Mouse (Mus musculus) embryonic facial prominence, embryonic 13.5 days (tissue): ENCODE measurements around the gene Fam83b. TPM values are rescaled to one million over a fixed set of nuclear protein-coding genes. Genes with fewer than 3 reads are reported as not detected.
A peak's percentile ranks its signal among the peaks of the same experiment; 100 is the strongest.

Source experiments
- ATAC-seq: fragments of 200-750 bp; cut with Nextera tagmentation; 2 replicates; pipeline ENCODE4 v1.8.0; 2017; ENCODE audit warnings: low read depth; ENCODE audit not compliant: insufficient number of reproducible peaks, insufficient read depth, low FRiP score, low TSS enrichment
- H3K27ac ChIP-seq: fragments of 300-500 bp; sonication (generic); 2 replicates; pipeline ENCODE4 v1.5.1; 2015; ENCODE audit warnings: moderate library complexity, mild to moderate bottlenecking, inconsistent platforms
- H3K27me3 ChIP-seq: fragments of 300-500 bp; sonication (generic); 2 replicates; pipeline ENCODE4 v1.6.1; 2015; ENCODE audit warnings: mild to moderate bottlenecking, inconsistent platforms
- H3K36me3 ChIP-seq: fragments of 300-500 bp; sonication (generic); 2 replicates; pipeline ENCODE4 v1.6.1; 2015; ENCODE audit warnings: mild to moderate bottlenecking, inconsistent platforms
- H3K4me1 ChIP-seq: fragments of 300-500 bp; sonication (generic); 2 replicates; pipeline ENCODE4 v1.6.1; 2015; ENCODE audit warnings: inconsistent platforms
- H3K4me2 ChIP-seq: fragments of 300-500 bp; sonication (generic); 2 replicates; pipeline ENCODE4 v1.6.1; 2015; ENCODE audit warnings: moderate library complexity, mild to moderate bottlenecking, inconsistent platforms
- H3K4me3 ChIP-seq: fragments of 300-500 bp; sonication (generic); 2 replicates; pipeline ENCODE4 v1.5.1; 2015; ENCODE audit warnings: mild to moderate bottlenecking, inconsistent platforms
- H3K9ac ChIP-seq: fragments of 300-500 bp; sonication (generic); 2 replicates; pipeline ENCODE4 v1.6.1; 2015; ENCODE audit warnings: mild to moderate bottlenecking, inconsistent platforms
- H3K9me3 ChIP-seq: fragments of 300-500 bp; sonication (generic); 2 replicates; pipeline ENCODE4 v1.6.1; 2016; ENCODE audit warnings: inconsistent platforms
- WGBS: fragments of 180-500 bp; shearing (Covaris S2); methylation state at CpG from one replicate; pipeline ENCODE4 v1.1.7; 2015; ENCODE audit warnings: mixed read lengths; 5-methylcytosine and 5-hydroxymethylcytosine counted together
- polyA plus RNA-seq: library from polyadenylated mRNA; unstranded; fragments of >200 nt; fragmentation: Nextera tagmentation; extraction: Ambion mirVana; gene quantifications from 2 replicates; pipeline ENCODE4 v1.2.1, GENCODE M21; 2015

Gene Fam83b
- polyA plus RNA-seq, 1 experiment from 2014 or later: 3.0 TPM

GRCm38 (mm10) chr9:76559240-76559639 is 7.7 kb downstream of the Fam83b start:
- no peaks in the 10 kb centered on the region for H3K36me3 ChIP-seq

DNA sequence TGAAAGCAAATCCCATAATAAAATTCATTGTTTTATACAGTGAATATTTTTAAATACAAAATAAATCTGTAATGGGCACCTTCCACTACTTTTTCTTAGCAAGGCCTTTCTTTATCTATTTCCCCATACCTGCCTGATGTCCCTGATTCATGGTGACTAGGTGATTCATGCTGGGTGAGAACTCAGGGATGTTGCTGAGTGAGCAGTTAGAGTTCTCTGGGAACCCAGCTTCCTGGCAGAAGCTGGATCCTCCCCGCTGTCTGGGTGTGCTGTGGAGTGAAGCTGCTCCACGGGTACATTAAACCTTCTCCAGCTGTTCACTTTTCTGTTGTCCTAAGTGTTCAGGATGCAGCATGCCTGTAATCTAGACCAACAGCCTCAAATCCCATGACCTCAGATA is 13.2 kb downstream of the Fam83b start:
- Histone ChIP-seq H3K27me3 (no peaks in the 10 kb centered on the region), H3K27ac (no peak overlapping the region), H3K4me1 (no peaks in the 10 kb centered on the region), H3K9ac (no peak overlapping the region), H3K4me3 (no peak overlapping the region), H3K4me2 (no peak overlapping the region), H3K36me3 (no peaks in the 10 kb centered on the region), H3K9me3 (no peaks in the 10 kb centered on the region)
- ATAC-seq: no peak
- 55% methylated on average over 2 of the region's 2 CpGs for WGBS

More at GRCm38 (mm10) chr9:76559240-76559639, 7.7 kb downstream of the Fam83b start:
- no peak overlapping the region for H3K4me3 ChIP-seq
- no peaks in the 10 kb centered on the region for H3K4me1 ChIP-seq
- H3K27me3 ChIP-seq: no peaks in the 10 kb centered on the region
- no peaks in the 10 kb centered on the region for H3K9me3 ChIP-seq
- 85% methylated on average over 2 of the region's 2 CpGs for WGBS
- H3K27ac ChIP-seq: no peak overlapping the region
- ATAC-seq: no peak
- no peak overlapping the region for H3K9ac ChIP-seq
- H3K4me2 ChIP-seq: no peak overlapping the region

GRCm38 (mm10) chr9:76553115-76553514 is 13.8 kb downstream of the Fam83b start:
- H3K4me1 ChIP-seq: no peaks in the 10 kb centered on the region
- no peak overlapping the region for H3K27ac ChIP-seq
- H3K4me3 ChIP-seq: no peak overlapping the region
- H3K4me2 ChIP-seq: no peak overlapping the region
- no peak for ATAC-seq
- H3K36me3 ChIP-seq: no peaks in the 10 kb centered on the region
- WGBS: 80% methylated on average over 1 of the region's 1 CpGs
- H3K27me3 ChIP-seq: no peaks in the 10 kb centered on the region
- H3K9me3 ChIP-seq: no peaks in the 10 kb centered on the region
- no peak overlapping the region for H3K9ac ChIP-seq

DNA sequence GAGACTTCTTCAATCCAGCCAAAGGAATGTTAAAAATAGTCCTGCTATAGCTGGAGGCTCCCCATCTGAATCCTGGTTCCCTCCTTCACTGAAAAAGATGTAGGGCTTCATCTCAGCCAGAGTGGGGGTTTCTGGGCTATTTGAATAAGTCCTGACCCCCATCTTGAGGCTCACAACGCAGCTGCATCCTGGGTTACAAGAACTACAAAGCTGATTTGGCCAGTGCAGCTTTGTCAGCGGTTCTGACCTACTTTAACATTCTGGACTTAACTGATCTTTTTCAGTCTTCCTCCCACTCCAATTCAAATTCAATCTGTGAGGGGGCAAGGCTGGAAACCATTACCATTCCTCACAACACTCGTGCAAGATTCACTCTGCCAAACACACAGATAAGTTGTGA is 20.2 kb downstream of the Fam83b start:
- no peak for ATAC-seq
- H3K4me2 ChIP-seq: no peak overlapping the region

DNA sequence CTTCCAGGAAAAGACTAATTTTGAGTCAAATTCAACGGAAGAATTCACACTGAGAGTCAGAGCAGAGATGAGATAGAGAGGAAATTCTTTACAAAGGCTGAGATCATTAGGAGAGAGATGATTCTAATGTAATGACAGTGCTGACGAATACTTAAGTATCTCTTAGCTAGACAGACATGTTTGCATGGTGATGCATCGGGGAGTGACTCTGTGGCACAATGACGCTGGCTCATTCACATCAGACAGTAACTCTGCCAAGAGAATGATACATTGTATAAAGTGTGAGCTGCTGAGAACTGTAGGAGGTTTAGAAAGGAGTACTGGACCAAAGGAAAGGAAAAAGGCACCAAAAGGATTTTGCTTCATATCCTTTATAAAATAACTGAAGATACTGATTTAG is 26.2 kb downstream of the Fam83b start:
- no peak for ATAC-seq
- Histone ChIP-seq H3K4me1 (no peaks in the 10 kb centered on the region), H3K36me3 (no peaks in the 10 kb centered on the region), H3K4me2 (no peak overlapping the region), H3K9ac (no peak overlapping the region), H3K27ac (no peak overlapping the region), H3K27me3 (no peaks in the 10 kb centered on the region), H3K9me3 (no peaks in the 10 kb centered on the region), H3K4me3 (no peak overlapping the region)
- WGBS: 80% methylated on average over 4 of the region's 4 CpGs

More for the DNA sequence above, 20.2 kb downstream of the Fam83b start:
- Histone ChIP-seq H3K4me3 (no peak overlapping the region), H3K9me3 (no peaks in the 10 kb centered on the region), H3K9ac (no peak overlapping the region), H3K4me1 (no peaks in the 10 kb centered on the region), H3K27ac (no peak overlapping the region), H3K27me3 (no peaks in the 10 kb centered on the region), H3K36me3 (no peaks in the 10 kb centered on the region)
- WGBS: 40% methylated on average over 3 of the region's 3 CpGs

- Histone ChIP-seq H3K4me1 (no peaks in the 10 kb centered on the region), H3K27ac (no peak overlapping the region), H3K9me3 (no peaks in the 10 kb centered on the region), H3K27me3 (no peaks in the 10 kb centered on the region), H3K4me2 (no peak overlapping the region), H3K4me3 (no peak overlapping the region), H3K36me3 (no peaks in the 10 kb centered on the region), H3K9ac (no peak overlapping the region)
- ATAC-seq: no peak
- 70% methylated on average over 7 of the region's 7 CpGs for WGBS
Observed at GRCm38 (mm10) chr9:76539953-76540621, 26.8 kb downstream of the Fam83b start.

GRCm38 (mm10) chr9:76539271-76539670 is 27.6 kb downstream of the Fam83b start:
- 78% methylated on average over 7 of the region's 7 CpGs for WGBS
- no peak overlapping the region for H3K9ac ChIP-seq
- H3K27me3 ChIP-seq: no peaks in the 10 kb centered on the region
- no peak overlapping the region for H3K4me2 ChIP-seq
- H3K9me3 ChIP-seq: no peaks in the 10 kb centered on the region
- H3K4me1 ChIP-seq: no peaks in the 10 kb centered on the region
- H3K36me3 ChIP-seq: no peaks in the 10 kb centered on the region
- no peak for ATAC-seq
- no peak overlapping the region for H3K4me3 ChIP-seq
- no peak overlapping the region for H3K27ac ChIP-seq

- no peak overlapping the region for H3K4me2 ChIP-seq
- no peaks in the 10 kb centered on the region for H3K4me1 ChIP-seq
- ATAC-seq: no peak
- 70% methylated on average over 9 of the region's 9 CpGs for WGBS
- no peak overlapping the region for H3K4me3 ChIP-seq
- no peaks in the 10 kb centered on the region for H3K36me3 ChIP-seq
- H3K27me3 ChIP-seq: no peaks in the 10 kb centered on the region
- no peak overlapping the region for H3K9ac ChIP-seq
- no peaks in the 10 kb centered on the region for H3K9me3 ChIP-seq
- no peak overlapping the region for H3K27ac ChIP-seq
Observed at GRCm38 (mm10) chr9:76536032-76536431, 30.9 kb downstream of the Fam83b start.

- no peak overlapping the region for H3K4me2 ChIP-seq
- H3K4me3 ChIP-seq: no peak overlapping the region
- H3K27ac ChIP-seq: no peak overlapping the region
- H3K9me3 ChIP-seq: no peaks in the 10 kb centered on the region
- no peak overlapping the region for H3K9ac ChIP-seq
- ATAC-seq: no peak
- H3K4me1 ChIP-seq: no peaks in the 10 kb centered on the region
- no peaks in the 10 kb centered on the region for H3K27me3 ChIP-seq
- no peaks in the 10 kb centered on the region for H3K36me3 ChIP-seq
- WGBS: 95% methylated on average over 3 of the region's 3 CpGs
Observed at GRCm38 (mm10) chr9:76532403-76532802, 34.5 kb downstream of the Fam83b start.

- WGBS: 67% methylated on average over 4 of the region's 4 CpGs
- no peaks in the 10 kb centered on the region for H3K36me3 ChIP-seq
Observed at GRCm38 (mm10) chr9:76531368-76531767, 35.5 kb downstream of the Fam83b start.

DNA sequence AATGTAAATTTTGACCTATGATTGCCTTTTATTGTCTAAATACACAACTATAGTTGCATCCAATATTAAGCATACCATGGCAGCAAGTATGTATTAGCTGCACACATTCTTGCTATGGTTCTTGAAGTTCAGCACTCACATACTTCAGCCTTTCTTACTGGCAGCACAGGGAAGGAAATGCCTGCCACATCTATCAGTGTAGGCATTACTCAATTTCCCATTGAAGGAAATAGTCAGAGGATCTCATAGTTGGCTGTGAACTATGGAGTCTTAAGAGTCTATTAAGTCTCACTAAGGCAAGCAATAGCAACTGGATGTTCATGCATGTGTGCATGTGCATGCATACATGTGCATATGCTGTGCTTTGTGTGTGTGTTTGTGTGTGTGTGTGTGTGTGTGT is 41.3 kb downstream of the Fam83b start:
- Histone ChIP-seq H3K9me3 (no peaks in the 10 kb centered on the region), H3K9ac (no peak overlapping the region), H3K4me3 (no peak overlapping the region), H3K4me2 (no peak overlapping the region), H3K4me1 (peaks cover 4% of the 10 kb centered on the region; the same call in 1 of the 2 replicates), H3K36me3 (no peaks in the 10 kb centered on the region), H3K27ac (0 out of 2 replicates have a peak overlapping the region, but pooled peaks have one; percentile 41), H3K27me3 (no peaks in the 10 kb centered on the region)
- no peak for ATAC-seq

More at GRCm38 (mm10) chr9:76531368-76531767, 35.5 kb downstream of the Fam83b start:
- no peaks in the 10 kb centered on the region for H3K9me3 ChIP-seq
- H3K9ac ChIP-seq: no peak overlapping the region
- ATAC-seq: no peak
- no peak overlapping the region for H3K4me2 ChIP-seq
- H3K4me1 ChIP-seq: no peaks in the 10 kb centered on the region
- H3K27me3 ChIP-seq: no peaks in the 10 kb centered on the region
- H3K27ac ChIP-seq: no peak overlapping the region
- no peak overlapping the region for H3K4me3 ChIP-seq

DNA sequence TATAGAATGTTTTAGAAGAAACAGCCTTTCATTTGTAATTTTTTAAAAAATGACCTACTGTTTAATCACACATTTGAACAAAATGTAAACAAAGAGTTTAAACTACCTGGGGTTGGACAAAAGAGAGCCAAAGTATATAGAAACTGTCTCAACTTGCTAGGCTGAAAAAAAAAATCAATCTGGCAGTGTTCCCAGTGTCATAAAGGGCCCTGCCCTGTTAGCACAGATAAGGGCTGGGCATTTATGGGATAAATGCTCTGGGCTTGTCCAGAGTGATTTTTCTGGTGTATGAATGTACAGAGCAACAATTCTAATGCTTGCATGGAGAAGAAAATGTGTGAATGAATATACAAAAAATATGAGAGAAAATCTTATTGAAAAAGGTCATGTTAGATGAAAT is 43.8 kb downstream of the Fam83b start:
- H3K36me3 ChIP-seq: no peaks in the 10 kb centered on the region
- no peak overlapping the region for H3K4me3 ChIP-seq
- H3K9ac ChIP-seq: no peak overlapping the region
- H3K4me2 ChIP-seq: no peak overlapping the region
- no peaks in the 10 kb centered on the region for H3K27me3 ChIP-seq
- peaks cover 4% of the 10 kb centered on the region; the same call in 1 of the 2 replicates for H3K4me1 ChIP-seq
- H3K9me3 ChIP-seq: no peaks in the 10 kb centered on the region
- no peak overlapping the region for H3K27ac ChIP-seq
- ATAC-seq: no peak
